Mouse (Mus musculus): ENCODE measurements around the gene Tmem63a. TPM values are rescaled to one million over a fixed set of nuclear protein-coding genes. Genes with fewer than 3 reads are reported as not detected.

Tmem63a gene
- polyA plus RNA-seq, 1 experiment from 2014 or later = 5.2 TPM

- ATAC-seq (ENCODE audit: low read depth) = peak; percentile 71
- DNase-seq = peak; percentile 63
- peaks cover 20% of the 10 kb centered on the region for H3K4me1 ChIP-seq (replicated peaks)
- H3K27ac ChIP-seq = no peak overlapping the region
- WGBS (ENCODE audit: insufficient replicate concordance) = 18% methylated on average over 1 of the region's 1 CpGs
- H3K27me3 ChIP-seq = peaks cover 26% of the 10 kb centered on the region
- no peak overlapping the region for H3K4me2 ChIP-seq
- H3K36me3 ChIP-seq = no peaks in the 10 kb centered on the region
- no peaks in the 10 kb centered on the region for H3K9me3 ChIP-seq (replicated peaks)
- H3K4me3 ChIP-seq (replicated peaks) = no peak overlapping the region
- H3K9ac ChIP-seq = no peak overlapping the region
Observed at GRCm38 (mm10) chr1:181022265-181022664, 80.1 kb downstream of the Tmem63a start.

Other genes starting within 250 kb of the Tmem63a start
- 0.92 and 1.2 TPM in 2 replicates for gene Mixl1, start 245.3 kb upstream of the Tmem63a start, polyA plus RNA-seq (2015; fragmentation: Nextera tagmentation; extraction: Ambion mirVana)
- 8.7 and 8.9 TPM in 2 replicates for gene Acbd3, start 216.3 kb upstream of the Tmem63a start, polyA plus RNA-seq (2015; fragmentation: Nextera tagmentation; extraction: Ambion mirVana)
- 2,174 and 2,523 TPM in 2 replicates for gene H3f3a, start 128.4 kb upstream of the Tmem63a start, polyA plus RNA-seq (2015; fragmentation: Nextera tagmentation; extraction: Ambion mirVana)
- gene Sde2, start 91.2 kb upstream of the Tmem63a start, polyA plus RNA-seq (2015; fragmentation: Nextera tagmentation; extraction: Ambion mirVana) = 25.1 and 29.7 TPM in 2 replicates
- gene Lefty2, start 49.2 kb upstream of the Tmem63a start, polyA plus RNA-seq (2015; fragmentation: Nextera tagmentation; extraction: Ambion mirVana) = not detected in 2 replicates
- gene Pycr2, start 38.1 kb upstream of the Tmem63a start, polyA plus RNA-seq (2015; fragmentation: Nextera tagmentation; extraction: Ambion mirVana) = 122 and 128 TPM in 2 replicates
- 6.0 and 6.5 TPM in 2 replicates for gene Lefty1, start 7.3 kb upstream of the Tmem63a start, polyA plus RNA-seq (2015; fragmentation: Nextera tagmentation; extraction: Ambion mirVana)
- gene Ephx1, start 78.6 kb downstream of the Tmem63a start, polyA plus RNA-seq (2015; fragmentation: Nextera tagmentation; extraction: Ambion mirVana) = 3.5 and 3.7 TPM in 2 replicates
- 0.09 TPM in 1 of 2 replicates, not detected in the other for gene 9130409I23Rik, start 108.9 kb downstream of the Tmem63a start, polyA plus RNA-seq (2015; fragmentation: Nextera tagmentation; extraction: Ambion mirVana)
- 13.8 and 16.8 TPM in 2 replicates for gene Nvl, start 201.9 kb downstream of the Tmem63a start, polyA plus RNA-seq (2015; fragmentation: Nextera tagmentation; extraction: Ambion mirVana)
- 57.1 and 58.9 TPM in 2 replicates for gene Cnih4, start 202.3 kb downstream of the Tmem63a start, polyA plus RNA-seq (2015; fragmentation: Nextera tagmentation; extraction: Ambion mirVana)

All from liver, embryonic 13.5 days (tissue).